Mouse (Mus musculus): ENCODE data around the gene Tsnax.
A peak's percentile ranks its signal among the peaks of the same experiment; 100 is the strongest.

Tsnax gene

GRCm38 (mm10) chr8:125012695-125013627 lies at the start of gene Tsnax:
Gene Tsnax (plus strand): TSS chr8:125012997.
- DNase-seq (ENCODE audit: low spot score in 2 of 2) = peak; percentile 92

GRCm38 (mm10) chr8:124963246-124963645 lies 49.6 kb upstream of the Tsnax start:
- no peak for DNase-seq (ENCODE audit: low spot score in 2 of 2)

- DNase-seq (ENCODE audit: low spot score in 2 of 2) = no peak
These were observed 47.8 kb upstream of the Tsnax start for GRCm38 (mm10) chr8:124964966-124965365.

GRCm38 (mm10) chr8:124970312-124970933 lies 42.4 kb upstream of the Tsnax start:
- DNase-seq (ENCODE audit: low spot score in 2 of 2) = no peak

- DNase-seq (ENCODE audit: low spot score in 2 of 2) = no peak
These were observed 39.6 kb upstream of the Tsnax start for GRCm38 (mm10) chr8:124973221-124973620.

GRCm38 (mm10) chr8:124974254-124974653 lies 38.5 kb upstream of the Tsnax start:
- DNase-seq (ENCODE audit: low spot score in 2 of 2) = no peak

- DNase-seq (ENCODE audit: low spot score in 2 of 2) = no peak
These were observed 36.6 kb upstream of the Tsnax start for GRCm38 (mm10) chr8:124976211-124976610.

GRCm38 (mm10) chr8:124978026-124978425 lies 34.8 kb upstream of the Tsnax start:
- no peak for DNase-seq (ENCODE audit: low spot score in 2 of 2)

- DNase-seq (ENCODE audit: low spot score in 2 of 2) = no peak
These were observed 32.8 kb upstream of the Tsnax start for GRCm38 (mm10) chr8:124980036-124980435.

- no peak for DNase-seq (ENCODE audit: low spot score in 2 of 2)
These were observed 32.0 kb upstream of the Tsnax start for GRCm38 (mm10) chr8:124980828-124981227.

- DNase-seq (ENCODE audit: low spot score in 2 of 2) = no peak
These were observed 21.7 kb upstream of the Tsnax start for GRCm38 (mm10) chr8:124990923-124991667.

- DNase-seq (ENCODE audit: low spot score in 2 of 2) = no peak
These were observed 21.2 kb upstream of the Tsnax start for GRCm38 (mm10) chr8:124991668-124991926.

- DNase-seq (ENCODE audit: low spot score in 2 of 2) = no peak
These were observed 17.0 kb upstream of the Tsnax start for GRCm38 (mm10) chr8:124995776-124996175.

- DNase-seq (ENCODE audit: low spot score in 2 of 2) = no peak
These were observed 11.3 kb downstream of the Tsnax start for GRCm38 (mm10) chr8:125024085-125024484.

GRCm38 (mm10) chr8:125027211-125027610 lies 14.4 kb downstream of the Tsnax start:
- no peak for DNase-seq (ENCODE audit: low spot score in 2 of 2)

GRCm38 (mm10) chr8:125028841-125029240 lies 16.0 kb downstream of the Tsnax start:
- DNase-seq (ENCODE audit: low spot score in 2 of 2) = no peak

- no peak for DNase-seq (ENCODE audit: low spot score in 2 of 2)
These were observed 18.5 kb downstream of the Tsnax start for GRCm38 (mm10) chr8:125031276-125031675.

GRCm38 (mm10) chr8:125034669-125035068 lies 21.9 kb downstream of the Tsnax start:
- DNase-seq (ENCODE audit: low spot score in 2 of 2) = peak; percentile 41 to 83

GRCm38 (mm10) chr8:125037081-125037480 lies 24.3 kb downstream of the Tsnax start:
- no peak for DNase-seq (ENCODE audit: low spot score in 2 of 2)

- no peak for DNase-seq (ENCODE audit: low spot score in 2 of 2)
These were observed 25.9 kb downstream of the Tsnax start for GRCm38 (mm10) chr8:125038731-125039130.

GRCm38 (mm10) chr8:125040587-125041375 lies 28.0 kb downstream of the Tsnax start:
- no peak for DNase-seq (ENCODE audit: low spot score in 2 of 2)

- no peak for DNase-seq (ENCODE audit: low spot score in 2 of 2)
These were observed 28.7 kb downstream of the Tsnax start for GRCm38 (mm10) chr8:125041496-125041895.
